Comparison of ENCODE assay signal across 9 mouse cellular contexts in the genomic region with DNA sequence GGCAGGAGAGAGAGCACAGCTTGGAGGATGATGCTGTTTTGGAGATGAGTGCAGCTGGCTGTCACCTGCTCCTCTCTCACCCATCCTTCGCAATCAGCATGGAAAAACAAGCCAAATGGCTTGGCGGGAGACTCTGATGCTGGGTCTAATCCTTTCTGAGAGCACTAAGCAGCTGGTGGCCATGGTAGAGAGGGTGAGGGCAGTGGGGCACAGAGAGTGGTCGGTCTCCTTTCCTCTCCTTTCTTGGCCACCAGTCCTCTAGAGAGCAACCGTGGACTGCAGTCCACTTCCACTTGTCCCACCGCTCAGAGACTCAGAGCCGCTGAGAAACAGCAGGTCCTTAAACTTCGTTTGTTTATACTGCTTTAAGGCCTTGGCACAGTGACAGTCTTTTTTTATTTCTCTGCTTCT. TPM values are rescaled to one million over a fixed set of nuclear protein-coding genes. Genes with fewer than 3 reads are reported as not detected.
A peak's percentile ranks its signal among the peaks of the same experiment; 100 is the strongest.
DNase-seq lines count a peak whose midpoint lies in the region; ATAC-seq and TF ChIP-seq lines count a peak whose summit lies in the region.
"Had no signal": no experiment of that assay in that cellular context is flagged by ENCODE, and none has a peak within 500 bp of the region (broad histone marks: within the 10 kb centered on the region; RNA-seq: fewer than 3 reads in every experiment).

No protein-coding gene starts in this region.

- no peak overlapping the region for H3K9ac ChIP-seq in embryonic facial prominence, embryonic 11.5 days (replicated peaks; ENCODE audit: low read length)
- H3K9ac ChIP-seq in intestine, embryonic 14.5 days (ENCODE audit: low read length) = no peak overlapping the region

- peak overlapping the region; percentile 55 for H3K4me3 ChIP-seq in layer of hippocampus, adult 2 months
- H3K4me3 ChIP-seq in embryonic facial prominence, embryonic 11.5 days (ENCODE audit: low read depth, low read length) = no peak overlapping the region
- H3K4me3 ChIP-seq in intestine, embryonic 14.5 days (ENCODE audit: low read depth, low read length) = peak overlapping the region; percentile 32; the same call in 1 of the 2 replicates
- no peak overlapping the region for H3K4me3 ChIP-seq in myocyte

- 7% methylated on average over 7 of the region's 7 CpGs for WGBS in embryonic facial prominence, embryonic 11.5 days
- WGBS in intestine, embryonic 14.5 days = 9% methylated on average over 7 of the region's 7 CpGs

- H3ac ChIP-seq in myocyte (ENCODE audit: control insufficient read depth, insufficient read length) = no peak overlapping the region

- peak overlapping the region; percentile 90 for H3K27ac ChIP-seq in layer of hippocampus, adult 2 months
- no peak overlapping the region for H3K27ac ChIP-seq in embryonic facial prominence, embryonic 11.5 days (replicated peaks; ENCODE audit: low read depth, low read length)
- no peak overlapping the region for H3K27ac ChIP-seq in intestine, embryonic 14.5 days (ENCODE audit: low read depth)
- H3K27ac ChIP-seq: macrophage had no signal

- ATAC-seq in embryonic facial prominence, embryonic 11.5 days (replicated peaks; ENCODE audit: insufficient number of reproducible peaks, low FRiP score, low TSS enrichment, low read depth) = peak; percentile 11; the same call in 1 of the 2 replicates
- ATAC-seq in intestine, embryonic 14.5 days (replicated peaks; ENCODE audit: low FRiP score, low TSS enrichment, low read depth) = peak; percentile 40
- ATAC-seq in monocyte, adult 5-6 weeks (replicated peaks; ENCODE audit: insufficient number of reproducible peaks, low FRiP score, low TSS enrichment, poor library complexity, severe bottlenecking) = no peak
- no peak for ATAC-seq in activated CD4-positive, CD25-positive, alpha-beta regulatory T cell, adult 4 months

- H3K4me2 ChIP-seq in embryonic facial prominence, embryonic 11.5 days (ENCODE audit: low read depth, low read length) = peak overlapping the region; percentile 54; the same call in 1 of the 2 replicates
- peak overlapping the region; percentile 52 for H3K4me2 ChIP-seq in intestine, embryonic 14.5 days (ENCODE audit: low read length)
- peak overlapping the region; percentile 64 for H3K4me2 ChIP-seq in myocyte (ENCODE audit: low read depth)

- H3K79me2 ChIP-seq in myocyte (ENCODE audit: control insufficient read depth, insufficient read depth) = no peaks in the 10 kb centered on the region

- no peaks in the 10 kb centered on the region for H3K4me1 ChIP-seq in embryonic facial prominence, embryonic 11.5 days (ENCODE audit: control insufficient read depth, insufficient read depth, low read length)
- H3K4me1 ChIP-seq in intestine, embryonic 14.5 days (replicated peaks; ENCODE audit: control insufficient read depth, insufficient read depth, low read length) = peaks cover 8% of the 10 kb centered on the region; the same call in 1 of the 2 replicates

- no peak for TF ChIP-seq POLR2A in myocyte (IDR thresholded peaks at IDR 0.05; ENCODE audit: insufficient read length, low read depth)

- no peaks in the 10 kb centered on the region for H3K36me3 ChIP-seq in embryonic facial prominence, embryonic 11.5 days (replicated peaks; ENCODE audit: control insufficient read depth, insufficient read depth, low read depth, low read length)
- no peaks in the 10 kb centered on the region for H3K36me3 ChIP-seq in intestine, embryonic 14.5 days (ENCODE audit: control insufficient read depth, insufficient read depth, low read length)
- H3K36me3 ChIP-seq in myocyte (ENCODE audit: control insufficient read depth, insufficient read depth) = no peaks in the 10 kb centered on the region

- TF ChIP-seq CTCF in layer of hippocampus, adult 2 months (conservative IDR thresholded peaks at IDR 0.05) = no peak

- H3K27me3 ChIP-seq in embryonic facial prominence, embryonic 11.5 days (ENCODE audit: control insufficient read depth, insufficient read depth, low read length) = no peaks in the 10 kb centered on the region; the same call in 1 of the 2 replicates
- H3K27me3 ChIP-seq in intestine, embryonic 14.5 days (replicated peaks; ENCODE audit: control insufficient read depth, insufficient read depth, low read length) = 0 out of 2 replicates have a peak, but pooled peaks cover 4% of the 10 kb centered on the region
- H3K27me3 ChIP-seq in myocyte (ENCODE audit: control insufficient read depth, insufficient read depth, insufficient read length) = peaks cover 6% of the 10 kb centered on the region

- no peak for DNase-seq in layer of hippocampus, adult 2 months (ENCODE audit: low spot score in 2 of 2)
- no peak for DNase-seq in layer of hippocampus, adult 9-10 months (ENCODE audit: low spot score)
- no peak for DNase-seq in embryonic facial prominence, embryonic 11.5 days (ENCODE audit: low spot score)
- no peak for DNase-seq in intestine, embryonic 14.5 days (ENCODE audit: low spot score)
- DNase-seq in testis, postnatal 10 days (ENCODE audit: low spot score) = no peak

- H3K9me3 ChIP-seq in embryonic facial prominence, embryonic 11.5 days (replicated peaks; ENCODE audit: control insufficient read depth, low read length) = no peaks in the 10 kb centered on the region
- H3K9me3 ChIP-seq in intestine, embryonic 14.5 days (ENCODE audit: control insufficient read depth, low read length) = no peaks in the 10 kb centered on the region

TF ChIP-seq in myocyte, 11 proteins besides CTCF, POLR2A, EP300 and RAD21:
- TF ChIP-seq SRF (IDR thresholded peaks at IDR 0.05; ENCODE audit: control insufficient read depth, insufficient read length, low read depth) = no peak
- TF ChIP-seq POLR2AphosphoS2 (IDR thresholded peaks at IDR 0.05; ENCODE audit: insufficient read length, low read depth) = no peak
- TF ChIP-seq MYOD1 (IDR thresholded peaks at IDR 0.05; ENCODE audit: control insufficient read depth in 1 of 3, insufficient read length in 2 of 3, low read depth in 2 of 3) = peak in 1 of 3 experiments; percentile 2
- no peak for TF ChIP-seq CEBPB (IDR thresholded peaks at IDR 0.05; ENCODE audit: insufficient read depth, poor library complexity, severe bottlenecking)
- no peak for TF ChIP-seq TCF12 (IDR thresholded peaks at IDR 0.05; ENCODE audit: insufficient read depth, poor library complexity, severe bottlenecking)
- no peak for TF ChIP-seq MAX (IDR thresholded peaks at IDR 0.05; ENCODE audit: low read depth)
- no peak for TF ChIP-seq REST (IDR thresholded peaks at IDR 0.05; ENCODE audit: insufficient read depth, insufficient read length)

RNA-seq across cellular contexts. Expression of a gene that starts 10.8 kb away (rescaled TPM):
- 100 to 1,000 TPM; 109 to 117 TPM for total RNA-seq in layer of hippocampus, adult 2 months (2021)
- 6.6 and 8.4 TPM in 2 replicates for polyA plus RNA-seq in embryonic facial prominence, embryonic 11.5 days (2014; fragmentation: Nextera tagmentation; extraction: Ambion mirVana)
- 6.8 and 7.1 TPM in 2 replicates for polyA plus RNA-seq in intestine, embryonic 14.5 days (2014; fragmentation: Nextera tagmentation; extraction: Ambion mirVana)
- 0.83 TPM for polyA plus RNA-seq in myocyte (2012; fragmentation: generic; extraction: Trizol)
- total RNA-seq in monocyte, adult 5-6 weeks (2017) = 28.6 to 54.5 TPM (median 38.7 TPM) in 3 replicates
- polyA plus RNA-seq in activated CD4-positive, CD25-positive, alpha-beta regulatory T cell, adult 4 months (2017; shearing (Covaris generic)) = 1 to 10 TPM; 2.5 to 4.2 TPM

RNA-seq across cellular contexts. Expression of a gene that starts 24.2 kb away (rescaled TPM):
- total RNA-seq in layer of hippocampus, adult 2 months (2021) = 100 to 1,000 TPM; 118 to 136 TPM
- 17.6 and 21.6 TPM in 2 replicates for polyA plus RNA-seq in embryonic facial prominence, embryonic 11.5 days (2014; fragmentation: Nextera tagmentation; extraction: Ambion mirVana)
- polyA plus RNA-seq in intestine, embryonic 14.5 days (2014; fragmentation: Nextera tagmentation; extraction: Ambion mirVana) = 11.6 and 12.3 TPM in 2 replicates
- polyA plus RNA-seq in myocyte (2012; fragmentation: generic; extraction: Trizol) = not detected
- not detected in 3 replicates for total RNA-seq in monocyte, adult 5-6 weeks (2017)
- polyA plus RNA-seq in activated CD4-positive, CD25-positive, alpha-beta regulatory T cell, adult 4 months (2017; shearing (Covaris generic)) = under 1 TPM in 1 of 2 experiments, not detected in 1; 0.74 TPM

RNA-seq across cellular contexts. Expression of a gene that starts 51.3 kb away (rescaled TPM):
- total RNA-seq in layer of hippocampus, adult 2 months (2021) = 1 to 10 TPM in 1 of 2 experiments, not detected in 1; 1.7 TPM
- not detected in 2 replicates for polyA plus RNA-seq in embryonic facial prominence, embryonic 11.5 days (2014; fragmentation: Nextera tagmentation; extraction: Ambion mirVana)
- polyA plus RNA-seq in intestine, embryonic 14.5 days (2014; fragmentation: Nextera tagmentation; extraction: Ambion mirVana) = not detected in 2 replicates
- not detected for polyA plus RNA-seq in myocyte (2012; fragmentation: generic; extraction: Trizol)
- not detected in 3 replicates for total RNA-seq in monocyte, adult 5-6 weeks (2017)
- polyA plus RNA-seq in activated CD4-positive, CD25-positive, alpha-beta regulatory T cell, adult 4 months (2017; shearing (Covaris generic)) = not detected
- polyA plus RNA-seq: macrophage had no signal

Comparison
In these comparisons a context has a peak if more than half of its experiments do, and no peak if none do; other contexts are left out.
1. H3K4me3 ChIP-seq: peak in layer of hippocampus, adult 2 months (single experiment) and intestine, embryonic 14.5 days (single experiment); none in embryonic facial prominence, embryonic 11.5 days (single experiment) and myocyte (single experiment).
2. ATAC-seq: peak in embryonic facial prominence, embryonic 11.5 days (single experiment) and intestine, embryonic 14.5 days (single experiment); none in monocyte, adult 5-6 weeks (single experiment) and activated CD4-positive, CD25-positive, alpha-beta regulatory T cell, adult 4 months (single experiment).
3. Peak in every context shown above with its lines, with median percentiles within 50 percentile points of each other: H3K4me2 ChIP-seq.